Mouse (Mus musculus) stomach, embryonic 16.5 days (tissue): ENCODE measurements around the gene Dusp7. TPM values are rescaled to one million over a fixed set of nuclear protein-coding genes. Genes with fewer than 3 reads are reported as not detected.

ENCODE experiments used
- ATAC-seq: fragments of 200-750 bp; cut with Nextera tagmentation; 2 replicates; pipeline ENCODE4 v1.8.0; 2017; ENCODE audit warnings: moderate number of reproducible peaks, moderate TSS enrichment; ENCODE audit not compliant: insufficient read depth, low FRiP score
- H3K27ac ChIP-seq: fragments of 300-500 bp; sonication (generic); 2 replicates; pipeline ENCODE4 v1.5.1; 2014; ENCODE audit warnings: low read length
- H3K27me3 ChIP-seq: fragments of 300-500 bp; sonication (generic); 2 replicates; pipeline ENCODE4 v1.6.1; 2014; ENCODE audit warnings: low read length, control low read depth, mixed read lengths; ENCODE audit not compliant: control insufficient read depth, insufficient read depth
- H3K36me3 ChIP-seq: fragments of 300-500 bp; sonication (generic); 2 replicates; pipeline ENCODE4 v1.6.1; 2014; ENCODE audit warnings: low read length; ENCODE audit not compliant: control insufficient read depth, insufficient read depth
- H3K4me1 ChIP-seq: fragments of 300-500 bp; sonication (generic); 2 replicates; pipeline ENCODE4 v1.6.1; 2014; ENCODE audit warnings: low read length, control low read depth, mixed read lengths; ENCODE audit not compliant: control insufficient read depth, insufficient read depth
- H3K4me2 ChIP-seq: fragments of 300-500 bp; sonication (generic); 2 replicates; pipeline ENCODE4 v1.6.1; 2014; ENCODE audit warnings: low read depth, low read length, mixed read lengths
- H3K4me3 ChIP-seq: fragments of 300-500 bp; sonication (generic); replicated peaks from 2 replicates; pipeline ENCODE4 v1.5.1; 2014; ENCODE audit warnings: mild to moderate bottlenecking, low read length
- H3K9ac ChIP-seq: fragments of 300-500 bp; sonication (generic); 2 replicates; pipeline ENCODE4 v1.6.1; 2014; ENCODE audit warnings: low read length
- H3K9me3 ChIP-seq: fragments of 300-500 bp; sonication (generic); replicated peaks from 2 replicates; pipeline ENCODE4 v1.6.1; 2016; ENCODE audit warnings: low read length, control low read depth; ENCODE audit not compliant: control insufficient read depth
- WGBS: fragments of 180-500 bp; shearing (Covaris S2); extraction: QIAGEN DNeasy Blood & Tissue Kit; methylation state at CpG from one replicate; pipeline ENCODE4 v1.1.7; 2014; 5-methylcytosine and 5-hydroxymethylcytosine counted together
- polyA plus RNA-seq: library from polyadenylated mRNA; unstranded; fragments of >200 nt; fragmentation: Nextera tagmentation; extraction: Ambion mirVana; gene quantifications from 2 replicates; pipeline ENCODE4 v1.2.1, GENCODE M21; 2015

Gene Dusp7
- polyA plus RNA-seq, 1 experiment from 2014 or later: 14.2 TPM

DNA sequence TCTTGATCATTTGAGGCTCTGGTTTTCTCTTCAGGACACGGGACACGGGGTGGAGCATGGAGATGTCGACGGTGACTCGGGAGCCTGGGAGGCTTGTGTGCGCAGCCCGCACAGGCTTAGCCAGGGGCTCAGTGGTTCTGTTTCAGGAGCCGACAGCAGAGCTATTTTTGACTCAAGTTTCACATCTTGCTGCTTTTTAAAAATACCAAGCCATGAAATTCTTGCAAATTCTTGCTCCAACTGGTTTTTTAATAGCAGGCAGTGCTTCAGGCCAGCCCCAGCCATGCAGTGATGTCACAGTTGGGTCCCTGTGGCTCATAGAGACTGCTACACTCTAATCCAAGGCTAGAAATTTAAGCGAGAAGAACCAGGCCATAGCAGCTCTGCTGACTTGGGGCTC, 30.8 kb upstream of the Dusp7 start:
- WGBS: 73% methylated on average over 9 of the region's 9 CpGs
- Histone ChIP-seq H3K4me1 (peaks cover 50% of the 10 kb centered on the region), H3K4me2 (no peak overlapping the region), H3K4me3 (no peak overlapping the region), H3K9ac (no peak overlapping the region), H3K9me3 (no peaks in the 10 kb centered on the region), H3K36me3 (no peaks in the 10 kb centered on the region), H3K27ac (no peak overlapping the region), H3K27me3 (no peaks in the 10 kb centered on the region)
- no peak for ATAC-seq

DNA sequence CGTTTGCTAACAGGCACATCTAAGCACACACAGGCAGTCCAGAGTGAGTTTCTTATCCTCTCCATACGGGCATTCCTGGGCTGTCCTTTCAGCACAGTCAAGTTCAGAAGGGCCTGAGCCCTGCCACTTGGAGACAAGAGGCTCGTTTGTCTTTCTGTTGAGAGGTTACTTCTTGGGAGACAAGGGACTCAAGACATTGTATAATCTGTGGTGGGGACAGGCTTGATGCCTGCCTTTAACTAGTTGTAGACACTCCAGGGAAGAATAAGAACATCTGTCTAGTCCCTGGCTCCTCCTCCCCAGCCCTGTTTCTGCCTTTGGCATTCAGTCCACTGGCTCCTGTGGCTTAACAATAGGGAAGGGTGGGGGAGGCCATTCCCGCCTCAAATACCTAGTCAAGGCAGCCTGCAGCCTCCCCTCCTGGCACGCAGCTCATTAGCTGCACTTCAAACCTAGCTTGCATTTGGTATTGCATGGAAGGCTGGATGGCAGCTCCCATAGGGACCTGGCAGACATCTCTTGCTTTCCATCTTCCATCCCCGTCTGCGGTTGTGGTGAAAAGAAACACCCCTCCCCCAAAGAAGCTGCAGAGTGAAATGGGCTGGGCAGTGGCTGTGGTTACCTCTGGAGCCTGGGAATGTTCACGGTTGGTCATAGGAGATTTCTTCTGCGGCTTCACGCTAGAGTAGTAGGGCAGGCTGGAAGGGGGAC, 29.8 kb upstream of the Dusp7 start:
- no peaks in the 10 kb centered on the region for H3K27me3 ChIP-seq
- no peaks in the 10 kb centered on the region for H3K36me3 ChIP-seq
- ATAC-seq: no peak
- WGBS: 25% methylated on average over 10 of the region's 10 CpGs
- H3K4me3 ChIP-seq: no peak overlapping the region
- peaks cover 50% of the 10 kb centered on the region for H3K4me1 ChIP-seq
- H3K27ac ChIP-seq: peak overlapping the region; percentile 60
- H3K9ac ChIP-seq: peak overlapping the region; percentile 9; the same call in 1 of the 2 replicates
- H3K4me2 ChIP-seq: 0 out of 2 replicates have a peak overlapping the region, but pooled peaks have one; percentile 2
- no peaks in the 10 kb centered on the region for H3K9me3 ChIP-seq

DNA sequence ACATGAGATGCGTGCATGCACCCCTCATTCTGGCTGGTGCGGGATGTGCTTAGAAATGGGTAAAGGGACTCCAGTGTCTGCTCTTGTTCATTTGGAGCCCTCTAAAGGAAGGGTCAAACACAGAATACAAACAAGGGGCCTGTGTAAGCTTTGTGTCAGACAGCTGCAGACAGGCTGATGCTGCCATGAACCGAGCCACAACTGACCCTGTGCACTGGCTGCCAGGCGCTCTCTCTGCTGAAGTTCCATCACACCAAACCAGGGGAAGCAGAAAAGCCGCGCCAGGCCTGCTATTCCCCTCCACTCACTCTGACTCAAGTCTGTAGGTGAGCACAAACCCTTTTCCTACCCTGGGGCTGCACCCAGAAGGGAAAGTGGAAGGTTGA, 29.3 kb upstream of the Dusp7 start:
- no peak overlapping the region for H3K4me3 ChIP-seq
- ATAC-seq: no peak
- peak overlapping the region; percentile 9; the same call in 1 of the 2 replicates for H3K9ac ChIP-seq
- no peak overlapping the region for H3K4me2 ChIP-seq
- no peaks in the 10 kb centered on the region for H3K27me3 ChIP-seq
- no peaks in the 10 kb centered on the region for H3K9me3 ChIP-seq
- peak overlapping the region; percentile 60; the same call in 1 of the 2 replicates for H3K27ac ChIP-seq
- H3K36me3 ChIP-seq: no peaks in the 10 kb centered on the region
- WGBS: 54% methylated on average over 6 of the region's 6 CpGs
- H3K4me1 ChIP-seq: peaks cover 50% of the 10 kb centered on the region

DNA sequence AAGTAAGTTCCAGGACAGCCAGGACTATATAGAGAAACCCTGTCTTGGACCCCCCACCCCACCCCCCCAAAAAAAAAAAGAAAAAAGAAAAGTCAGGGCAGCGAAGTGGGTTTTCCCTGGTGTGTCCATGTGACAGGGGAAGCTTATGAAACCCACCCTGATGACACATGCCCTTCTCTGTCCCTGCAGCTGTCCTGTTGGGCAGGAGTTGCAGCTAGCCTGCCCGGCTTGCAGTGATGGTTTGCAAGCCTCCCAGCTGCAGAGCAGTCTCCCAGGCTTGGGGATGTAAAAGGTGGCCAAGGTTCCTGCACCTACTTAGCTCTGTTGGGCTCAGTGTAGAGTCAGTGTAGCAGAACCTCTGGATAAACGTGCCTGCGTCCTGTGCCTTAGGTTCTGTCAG, 28.7 kb upstream of the Dusp7 start:
- no peak for ATAC-seq
- no peak overlapping the region for H3K4me2 ChIP-seq
- peaks cover 56% of the 10 kb centered on the region for H3K4me1 ChIP-seq
- H3K4me3 ChIP-seq: no peak overlapping the region
- 92% methylated on average over 4 of the region's 4 CpGs for WGBS
- no peaks in the 10 kb centered on the region for H3K9me3 ChIP-seq
- no peak overlapping the region for H3K9ac ChIP-seq
- H3K27me3 ChIP-seq: no peaks in the 10 kb centered on the region
- H3K27ac ChIP-seq: peak overlapping the region; percentile 73; the same call in 1 of the 2 replicates
- H3K36me3 ChIP-seq: no peaks in the 10 kb centered on the region

DNA sequence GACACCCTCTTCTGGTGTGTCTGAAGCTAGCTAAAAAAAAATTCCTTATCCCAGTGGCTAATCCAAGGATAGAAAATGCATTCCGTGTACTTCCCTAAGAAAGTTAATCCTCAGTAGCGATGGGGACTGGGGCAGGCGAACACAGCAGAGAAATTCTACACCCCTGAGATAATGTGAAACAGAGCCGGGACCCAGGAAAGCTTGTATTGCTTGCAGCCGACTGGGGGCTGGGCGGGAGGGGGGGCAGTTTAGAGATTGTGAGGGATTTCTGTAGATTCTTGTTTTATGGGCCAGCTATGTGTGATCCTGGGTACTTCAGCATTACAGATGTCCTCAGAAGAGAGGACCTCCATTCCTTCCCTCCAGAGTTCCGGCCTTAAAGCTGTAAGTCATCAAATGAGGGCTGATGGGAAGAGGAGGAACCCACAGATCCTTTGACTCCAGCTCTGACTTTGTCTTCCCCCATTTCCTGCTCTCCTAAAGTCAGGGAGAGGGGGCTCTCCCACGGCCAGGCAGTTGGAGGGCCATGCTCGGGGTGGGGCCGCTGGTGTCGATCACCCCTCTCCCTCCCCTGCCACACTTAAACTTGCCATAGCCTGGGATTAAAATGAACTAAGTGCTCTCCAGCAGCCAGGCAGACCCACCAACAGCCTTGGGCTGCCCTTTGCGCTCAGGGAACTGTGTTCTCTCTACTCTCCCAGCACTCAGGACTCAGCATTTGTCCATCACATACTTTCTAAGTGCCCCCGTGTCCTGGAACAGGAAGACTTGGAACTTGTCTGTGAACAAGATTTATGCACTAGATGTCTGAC, 27.7 kb upstream of the Dusp7 start:
- Histone ChIP-seq H3K36me3 (no peaks in the 10 kb centered on the region), H3K27ac (peak overlapping the region; percentile 73), H3K4me1 (peaks cover 65% of the 10 kb centered on the region), H3K4me3 (no peak overlapping the region), H3K9me3 (no peaks in the 10 kb centered on the region), H3K27me3 (no peaks in the 10 kb centered on the region), H3K9ac (peak overlapping the region; percentile 22), H3K4me2 (no peak overlapping the region)
- peak; percentile 38 for ATAC-seq
- 35% methylated on average over 13 of the region's 13 CpGs for WGBS

DNA sequence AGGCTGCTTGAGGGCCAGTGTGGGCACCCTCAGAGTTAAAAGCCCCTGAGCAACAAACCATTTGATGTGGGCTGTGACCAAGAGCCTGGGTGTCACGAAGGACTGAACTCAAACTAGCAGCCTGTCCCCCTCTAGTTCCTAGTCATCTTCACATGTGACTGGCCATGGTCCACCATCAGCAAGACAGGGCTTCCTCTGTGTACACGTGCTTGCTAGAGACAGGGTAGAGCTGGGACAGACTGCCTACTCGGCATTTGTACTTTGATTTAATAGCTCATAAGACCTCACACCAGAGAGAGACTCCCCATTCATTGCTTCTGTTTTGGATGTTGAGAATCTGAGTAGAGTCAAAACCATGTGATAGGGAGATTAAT, 27.1 kb upstream of the Dusp7 start:
- Histone ChIP-seq H3K4me2 (no peak overlapping the region), H3K27me3 (no peaks in the 10 kb centered on the region), H3K9ac (peak overlapping the region; percentile 22; the same call in 1 of the 2 replicates), H3K36me3 (no peaks in the 10 kb centered on the region), H3K4me3 (no peak overlapping the region), H3K27ac (peak overlapping the region; percentile 73), H3K9me3 (no peaks in the 10 kb centered on the region), H3K4me1 (peaks cover 65% of the 10 kb centered on the region)
- WGBS: 50% methylated on average over 3 of the region's 3 CpGs
- no peak for ATAC-seq

DNA sequence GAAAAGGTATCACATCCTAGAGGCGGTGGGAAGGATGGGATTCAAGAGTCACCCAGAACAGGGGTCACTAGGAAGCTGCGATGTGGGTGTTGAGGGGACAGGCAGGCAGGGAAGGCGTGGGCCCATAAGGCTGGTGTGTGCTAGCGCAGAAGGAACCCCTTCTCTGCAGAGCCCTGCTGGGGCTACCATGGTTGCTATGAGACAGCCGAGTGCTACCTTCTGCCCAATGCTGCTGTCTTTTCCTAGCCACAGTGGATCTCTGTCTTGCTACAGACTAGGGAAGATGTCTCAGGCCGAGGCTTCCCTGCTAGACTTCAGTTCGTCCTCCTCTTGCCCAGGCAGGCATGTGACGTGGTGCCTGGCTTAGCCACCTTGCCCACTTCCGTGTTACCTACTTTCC, 25.9 kb upstream of the Dusp7 start:
- Histone ChIP-seq H3K9me3 (no peaks in the 10 kb centered on the region), H3K9ac (no peak overlapping the region), H3K36me3 (no peaks in the 10 kb centered on the region), H3K4me1 (peaks cover 57% of the 10 kb centered on the region), H3K4me2 (no peak overlapping the region), H3K4me3 (no peak overlapping the region), H3K27me3 (no peaks in the 10 kb centered on the region), H3K27ac (no peak overlapping the region)
- WGBS: 84% methylated on average over 9 of the region's 9 CpGs
- ATAC-seq: no peak

DNA sequence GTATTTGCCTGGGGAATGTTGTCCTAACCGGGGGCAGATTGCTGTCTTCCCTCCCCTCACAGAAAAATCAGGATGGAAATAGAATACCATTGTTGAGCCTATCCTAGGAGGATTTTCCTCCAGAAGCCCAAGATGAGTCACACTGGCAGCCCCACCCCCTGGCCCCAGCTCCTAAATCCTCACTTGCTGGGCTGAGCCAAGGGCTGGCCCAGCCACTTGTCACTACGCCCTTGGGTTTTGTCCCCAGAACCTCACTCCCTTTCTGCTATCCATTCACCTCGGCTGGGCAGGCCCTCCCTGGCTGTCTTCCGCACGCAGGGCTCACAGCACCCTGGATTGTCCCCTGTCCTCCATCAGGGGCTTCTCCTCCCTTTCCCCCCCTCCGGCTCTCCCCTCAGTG, 23.3 kb upstream of the Dusp7 start:
- ATAC-seq: peak; percentile 54; the same call in 1 of the 2 replicates
- Histone ChIP-seq H3K9ac (peak overlapping the region; percentile 51), H3K4me3 (no peak overlapping the region), H3K4me1 (peaks cover 40% of the 10 kb centered on the region), H3K27ac (peak overlapping the region; percentile 82), H3K4me2 (peak overlapping the region; percentile 36; the same call in 1 of the 2 replicates), H3K36me3 (no peaks in the 10 kb centered on the region), H3K9me3 (no peaks in the 10 kb centered on the region), H3K27me3 (no peaks in the 10 kb centered on the region)
- 39% methylated on average over 6 of the region's 6 CpGs for WGBS

DNA sequence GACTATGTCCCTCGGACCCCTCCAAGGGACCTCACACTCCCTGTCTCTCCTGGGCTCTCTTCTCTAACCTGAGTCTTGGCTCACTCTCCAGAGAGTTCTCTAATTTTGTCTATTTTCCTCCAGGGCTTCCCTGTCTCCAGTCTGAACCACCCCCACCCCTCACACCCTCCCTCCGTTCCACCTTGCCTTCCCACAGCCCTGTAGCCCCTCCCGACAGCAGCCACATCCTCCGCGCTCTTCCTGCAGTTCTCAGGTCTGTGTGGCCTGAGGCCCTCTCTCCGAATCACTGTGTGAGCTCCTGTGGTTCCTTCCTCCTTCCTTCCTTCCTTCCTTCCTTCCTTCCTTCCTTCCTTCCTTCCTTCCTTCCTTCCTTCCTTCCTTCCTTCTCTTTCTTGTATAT, 22.8 kb upstream of the Dusp7 start:
- Histone ChIP-seq H3K36me3 (no peaks in the 10 kb centered on the region), H3K27me3 (no peaks in the 10 kb centered on the region), H3K4me2 (peak overlapping the region; percentile 36; the same call in 1 of the 2 replicates), H3K9me3 (no peaks in the 10 kb centered on the region), H3K4me1 (peaks cover 36% of the 10 kb centered on the region), H3K4me3 (no peak overlapping the region), H3K27ac (peak overlapping the region; percentile 82), H3K9ac (peak overlapping the region; percentile 51)
- 55% methylated on average over 6 of the region's 6 CpGs for WGBS
- peak; percentile 16; the same call in 1 of the 2 replicates for ATAC-seq
